Mouse (Mus musculus) ES-Bruce4 (cell line): ENCODE measurements around the gene Nars2.

Experiments used
- CTCF ChIP-seq: IDR thresholded peaks from one replicate; pipeline ENCODE4 v1.8.1; 2011; ENCODE audit warnings: low read depth, low read length
- EP300 ChIP-seq: IDR thresholded peaks from 2 replicates; pipeline ENCODE4 v1.6.1; 2011; ENCODE audit warnings: low read depth, low read length; ENCODE audit not compliant: insufficient read depth
- POLR2A ChIP-seq: IDR thresholded peaks from one replicate; pipeline ENCODE4 v1.8.1; 2011; ENCODE audit warnings: low read length; ENCODE audit not compliant: insufficient read depth

DNA sequence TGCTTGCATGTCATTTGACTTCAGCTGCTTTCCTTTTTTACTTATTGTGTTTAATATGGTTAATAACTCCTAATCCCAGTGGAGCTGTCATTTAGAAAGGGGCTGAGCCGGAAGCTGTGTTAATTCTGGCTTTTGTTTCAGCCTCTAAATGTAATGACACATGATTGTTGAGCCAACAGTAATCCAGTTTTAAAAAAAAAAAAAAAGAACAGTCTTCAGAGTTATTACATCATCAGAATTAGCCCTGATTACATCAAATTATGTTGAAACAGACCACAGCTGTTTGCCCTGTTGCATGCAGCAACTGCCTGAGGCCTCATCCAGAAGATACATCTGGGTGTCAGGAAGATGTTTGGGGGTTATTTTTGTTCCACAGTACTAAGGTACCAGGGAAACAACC lies 123.7 kb downstream of the Nars2 start:
- no peak for TF ChIP-seq POLR2A
- no peak for TF ChIP-seq EP300
- no peak for TF ChIP-seq CTCF
